Mouse (Mus musculus) G1E-ER4 (cell line): ENCODE results near the gene Pid1. TPM values are rescaled to one million over a fixed set of nuclear protein-coding genes. Genes with fewer than 3 reads are reported as not detected.

ENCODE experiments used
- GATA1 ChIP-seq: IDR thresholded peaks from one replicate; pipeline ENCODE4 v1.8.0; 2012; ENCODE audit warnings: low read length, inconsistent platforms
- polyA plus RNA-seq: library from polyadenylated mRNA; stranded (reverse); fragments of >175 nt; gene quantifications from 2 replicates; pipeline ENCODE4 v1.2.3, GENCODE M21; 2012

The Pid1 gene
- polyA plus RNA-seq, 1 experiment: not detected

DNA sequence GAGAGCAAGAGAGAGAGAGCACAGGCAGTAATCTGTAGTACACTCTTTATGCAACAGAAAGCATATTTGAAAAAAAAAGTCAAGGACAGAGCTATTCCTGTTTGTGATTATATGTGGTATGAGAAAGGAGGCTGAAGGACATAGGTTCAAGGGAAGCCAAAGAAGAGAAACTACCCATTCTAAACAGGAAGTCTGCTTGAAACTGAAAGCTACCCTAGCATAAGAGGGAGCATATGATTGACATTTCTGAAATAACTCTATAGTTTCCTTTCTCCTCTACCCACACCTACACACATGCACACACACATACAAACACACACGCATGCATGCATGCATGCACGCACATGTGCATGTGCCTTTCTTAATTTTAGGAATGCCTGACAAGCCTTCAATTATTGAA, 123.8 kb downstream of the Pid1 start:
- TF ChIP-seq GATA1: no peak

DNA sequence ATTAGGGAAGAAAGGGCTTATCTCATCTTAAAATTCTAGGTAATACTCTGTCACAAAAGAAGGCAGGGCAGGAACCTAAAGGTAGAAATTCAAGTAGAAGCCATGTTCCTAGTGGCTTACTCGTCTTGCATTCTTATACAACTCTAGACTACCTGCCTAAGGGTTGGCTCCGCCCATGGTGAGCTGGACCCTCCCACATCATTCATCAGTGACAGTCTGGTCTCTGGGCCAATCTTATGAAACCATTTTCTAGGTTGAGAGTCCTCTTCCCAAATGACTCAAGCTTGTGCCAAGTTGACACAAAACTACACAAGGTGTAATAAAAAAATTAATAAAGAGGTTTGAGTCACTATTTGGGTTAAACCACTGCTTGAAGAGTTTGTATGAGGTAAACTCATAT, 133.5 kb downstream of the Pid1 start:
- TF ChIP-seq GATA1: no peak

DNA sequence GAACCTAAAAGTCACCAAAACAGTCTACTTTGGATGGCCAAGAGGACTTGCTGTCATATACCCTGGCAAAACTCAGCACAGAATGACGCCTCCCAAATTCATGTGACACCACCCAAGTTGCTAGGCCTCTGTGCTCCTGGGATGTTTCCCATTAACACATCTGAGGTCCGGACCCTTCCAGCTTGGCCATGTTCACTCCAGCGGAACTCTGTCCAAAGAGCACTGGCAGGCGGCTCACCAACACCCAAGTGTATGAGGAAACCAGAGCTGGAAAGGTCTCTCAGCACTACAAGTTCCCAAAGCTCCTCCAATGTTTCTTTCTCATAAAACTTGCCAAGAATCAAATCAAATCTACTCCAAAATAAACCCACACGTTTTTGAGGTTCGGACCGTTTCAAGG, 138.4 kb downstream of the Pid1 start:
- no peak for TF ChIP-seq GATA1

DNA sequence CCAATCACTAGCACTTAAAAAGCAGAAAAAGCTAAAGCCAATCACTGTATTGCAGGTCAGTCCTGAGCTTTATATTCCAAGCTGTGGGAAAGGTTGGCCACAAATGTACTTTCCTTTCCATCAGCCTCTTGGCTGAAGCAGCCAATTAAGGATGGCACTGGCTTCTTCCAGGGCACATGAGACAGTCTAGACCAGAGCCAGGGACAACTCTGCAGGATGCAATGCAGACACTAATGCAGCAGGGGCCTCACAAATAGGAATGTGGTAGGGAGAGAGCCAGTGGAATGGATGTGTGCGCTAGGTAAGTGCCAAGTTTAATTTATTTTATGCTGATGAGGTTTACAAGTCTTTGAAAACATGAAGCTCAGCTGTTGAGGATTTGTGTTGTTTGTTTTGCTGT, 141.9 kb downstream of the Pid1 start:
- TF ChIP-seq GATA1: no peak

DNA sequence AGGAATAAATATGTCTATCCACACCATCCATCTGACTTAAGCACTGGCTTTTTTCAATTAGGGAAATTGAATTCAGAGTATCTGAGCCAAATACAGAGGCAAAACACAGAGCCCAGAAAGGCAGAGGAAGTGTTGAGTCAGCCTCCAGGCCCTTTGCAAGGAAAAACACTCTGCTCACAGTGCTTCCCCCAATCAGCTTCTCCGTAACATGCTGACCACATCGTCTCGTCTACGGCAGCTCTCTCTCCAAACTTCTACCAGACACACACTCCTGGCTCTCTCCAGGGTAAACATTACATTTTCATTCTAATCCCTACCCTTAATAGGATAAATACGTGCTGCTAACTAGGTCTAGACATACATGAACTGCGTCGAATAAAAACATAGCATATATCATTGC, 145.4 kb downstream of the Pid1 start:
- TF ChIP-seq GATA1: no peak

DNA sequence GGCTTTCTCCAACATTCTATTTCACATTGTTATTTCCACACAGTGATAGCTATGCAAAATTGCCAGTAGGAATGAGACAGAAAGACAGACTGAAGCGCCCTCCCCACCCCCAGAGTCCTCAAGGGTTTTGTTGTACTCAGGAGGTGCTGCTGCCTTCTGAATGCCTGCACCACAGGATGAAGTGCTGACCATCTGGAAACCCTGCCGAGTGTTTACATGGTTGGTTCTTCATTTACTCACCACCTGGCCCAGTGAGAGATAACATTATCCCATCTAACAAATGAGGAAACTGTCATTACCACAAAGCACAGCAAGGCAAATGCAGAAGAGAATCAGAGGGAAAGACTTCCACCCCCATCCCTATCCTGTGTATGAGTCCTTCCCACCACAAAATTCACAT, 146.2 kb downstream of the Pid1 start:
- no peak for TF ChIP-seq GATA1

DNA sequence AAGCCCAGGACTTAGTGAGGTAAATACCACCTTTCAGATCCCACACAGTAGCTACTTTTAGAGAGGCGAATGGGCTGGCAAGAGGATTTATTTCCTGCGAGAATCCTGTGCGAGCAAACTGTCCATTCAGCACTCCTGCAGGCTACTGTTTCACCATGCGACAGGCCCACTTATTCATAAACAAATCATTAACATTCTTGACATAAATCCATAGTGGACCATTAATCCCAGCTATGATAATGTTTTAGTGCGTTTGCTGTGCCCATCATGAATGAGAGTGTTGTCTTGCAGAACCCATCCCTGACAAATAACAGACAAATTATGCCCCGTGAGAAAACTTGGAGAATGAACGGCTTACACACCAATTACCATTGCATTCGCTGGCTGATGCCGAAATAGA, 152.5 kb downstream of the Pid1 start:
- TF ChIP-seq GATA1: no peak

DNA sequence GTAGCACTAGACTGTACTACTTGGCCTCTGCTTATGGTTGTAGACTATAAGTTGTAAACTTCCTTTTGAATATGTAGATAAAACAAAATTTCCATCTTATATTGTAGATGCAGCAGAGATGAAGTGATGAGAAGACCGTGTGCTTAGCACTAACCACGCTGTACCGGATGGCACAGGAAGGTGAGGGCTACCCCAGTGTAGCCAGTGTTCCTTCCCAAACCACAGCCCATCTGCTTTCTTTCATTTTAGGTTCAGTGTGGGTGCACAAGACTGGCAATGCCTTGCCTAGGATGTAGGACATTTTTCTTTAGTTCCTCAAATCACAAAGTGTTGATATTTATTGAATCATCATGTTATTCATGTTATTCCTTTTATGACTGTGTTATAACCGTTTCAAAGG, 160.5 kb downstream of the Pid1 start:
- no peak for TF ChIP-seq GATA1

DNA sequence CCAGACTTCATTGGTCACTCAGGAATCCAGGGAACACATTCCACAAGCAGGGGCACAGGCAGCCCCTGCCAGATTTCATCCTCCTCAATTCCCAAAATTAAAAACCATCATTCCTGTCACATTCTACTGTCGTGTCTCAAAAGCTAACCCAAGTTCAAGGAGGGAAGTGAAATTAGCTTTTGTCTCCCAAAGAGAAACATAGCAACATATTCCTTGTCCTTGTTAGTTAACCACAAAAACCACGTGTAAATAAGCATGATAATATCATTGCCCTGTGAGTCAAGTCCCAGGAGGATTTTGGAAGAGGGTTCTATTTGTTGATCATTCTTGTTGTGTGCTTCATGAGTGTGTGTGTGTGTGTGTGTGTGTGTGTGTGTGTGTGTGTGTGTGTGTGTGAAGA, 164.1 kb downstream of the Pid1 start:
- no peak for TF ChIP-seq GATA1

DNA sequence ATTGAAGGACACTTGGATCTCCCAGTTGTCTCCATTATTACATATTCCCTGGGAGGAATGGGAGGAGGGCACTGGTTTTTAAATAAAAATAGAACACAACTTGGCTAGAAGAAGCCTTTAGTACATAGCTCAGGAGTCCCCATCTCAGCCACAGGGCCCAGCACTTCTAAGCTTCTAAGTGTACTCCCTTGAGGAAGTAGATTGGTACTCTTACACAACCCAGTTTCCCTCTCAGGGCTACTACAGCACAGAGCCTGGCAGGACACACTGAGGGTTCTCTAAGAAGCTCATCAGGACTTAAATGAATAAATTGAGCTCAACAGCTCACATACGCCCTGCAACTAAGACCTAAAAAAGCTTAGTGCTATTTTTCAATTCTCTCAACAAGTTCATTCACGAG, 165.1 kb downstream of the Pid1 start:
- TF ChIP-seq GATA1: no peak

DNA sequence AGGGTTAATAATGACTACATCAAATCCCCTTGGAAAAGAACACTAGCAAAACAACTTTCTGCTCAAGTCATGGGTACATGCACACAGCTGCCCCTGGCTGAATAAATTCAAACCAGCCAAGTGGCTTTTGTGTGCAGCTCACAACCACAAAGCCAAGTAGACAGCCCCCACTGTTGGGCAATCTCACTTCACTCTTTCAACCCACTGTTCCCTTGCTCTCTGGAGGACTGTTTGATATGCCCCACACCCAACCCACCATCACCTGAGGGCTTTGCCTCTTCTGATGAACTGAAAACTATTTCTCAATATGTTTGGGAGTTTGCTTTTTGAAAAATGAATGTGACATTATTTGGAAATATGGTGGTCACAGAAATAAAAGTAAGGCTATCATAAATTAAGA, 171.8 kb downstream of the Pid1 start:
- TF ChIP-seq GATA1: no peak

DNA sequence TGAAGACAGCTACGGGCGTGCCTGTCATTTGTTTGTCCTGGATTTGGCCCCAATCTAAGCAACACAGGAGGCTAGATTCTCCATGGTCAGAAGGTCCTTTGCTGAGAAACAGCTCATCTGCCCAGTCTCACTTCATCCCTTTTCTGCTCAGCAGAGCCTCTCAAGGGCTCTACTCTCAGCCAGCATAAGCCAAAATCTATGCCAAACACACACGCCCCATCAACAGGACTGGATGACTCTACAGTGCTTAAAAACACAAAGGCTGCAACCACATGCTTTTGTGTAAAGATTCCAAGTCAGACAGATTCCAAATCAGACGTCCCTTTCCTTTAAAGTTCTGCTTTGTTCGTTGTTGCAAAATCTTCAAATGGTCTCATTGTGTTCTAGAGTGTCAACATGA, 174.5 kb downstream of the Pid1 start:
- no peak for TF ChIP-seq GATA1

DNA sequence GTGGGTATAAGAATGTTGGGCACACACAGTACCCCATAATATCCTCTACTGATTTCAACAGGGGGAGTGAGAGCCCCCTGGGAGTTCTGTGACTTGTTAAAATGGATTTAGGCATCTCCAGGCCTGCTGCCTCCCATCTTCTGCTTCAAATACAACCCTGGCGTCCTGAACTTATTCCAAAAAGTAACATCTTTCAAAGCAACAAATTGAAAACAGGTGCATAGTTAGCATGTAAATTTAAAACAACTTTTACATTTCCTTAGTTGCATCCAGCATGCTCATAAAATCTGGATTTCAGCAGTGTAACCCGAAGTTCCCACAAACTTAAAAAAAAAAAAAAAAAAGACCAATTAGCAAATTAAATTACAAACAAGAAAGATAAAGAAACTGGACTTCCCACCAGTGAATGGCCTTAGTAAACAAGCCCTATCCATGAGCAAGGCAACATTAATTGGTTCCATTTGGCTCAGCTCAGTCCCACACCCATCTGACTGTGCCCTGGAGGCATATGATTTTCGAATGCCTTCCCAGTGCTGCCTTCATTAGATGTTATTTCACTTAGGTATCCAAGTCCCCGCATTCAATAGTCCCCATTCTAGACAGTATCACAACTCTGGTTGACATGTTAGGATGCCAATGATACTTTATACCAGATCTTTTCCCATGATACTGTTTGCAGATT, 177.1 kb downstream of the Pid1 start:
- TF ChIP-seq GATA1: no peak

DNA sequence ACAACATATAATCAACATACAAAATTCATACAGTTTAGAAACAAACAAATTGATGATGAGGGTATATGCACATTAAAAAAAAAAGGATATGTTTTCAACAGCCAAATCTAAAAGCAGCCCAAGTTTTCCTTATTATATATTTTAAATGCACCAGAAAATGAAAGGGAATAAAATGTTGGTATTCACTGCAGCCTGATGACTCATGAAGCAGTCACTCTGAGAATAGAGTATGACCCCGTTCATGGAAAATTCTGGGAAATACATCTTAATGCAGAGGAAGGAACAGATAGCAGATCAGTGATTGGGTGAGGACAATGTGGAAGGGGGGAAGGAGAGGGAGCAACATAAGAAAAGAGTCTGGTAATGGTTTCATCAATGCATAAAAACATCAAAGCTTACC, 186.3 kb downstream of the Pid1 start:
- no peak for TF ChIP-seq GATA1

DNA sequence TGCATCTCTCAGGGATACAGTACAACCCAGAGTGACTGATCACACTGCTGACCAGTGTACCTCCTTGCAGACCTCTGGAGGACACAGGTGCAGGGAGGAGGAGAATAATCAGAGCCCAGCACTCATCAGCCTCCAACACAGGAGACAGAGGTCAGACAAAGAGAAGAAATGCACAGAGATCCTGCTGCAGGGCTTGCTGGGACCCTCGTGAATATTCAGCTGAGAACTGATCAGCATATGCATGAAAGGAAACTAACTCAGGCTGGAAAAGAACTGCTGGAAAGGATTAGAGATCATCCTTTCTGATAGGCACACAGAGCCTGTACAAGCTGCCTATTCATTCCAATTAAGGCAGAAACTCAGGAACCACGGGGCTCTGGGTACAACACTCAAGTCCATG, 186.9 kb downstream of the Pid1 start:
- no peak for TF ChIP-seq GATA1

DNA sequence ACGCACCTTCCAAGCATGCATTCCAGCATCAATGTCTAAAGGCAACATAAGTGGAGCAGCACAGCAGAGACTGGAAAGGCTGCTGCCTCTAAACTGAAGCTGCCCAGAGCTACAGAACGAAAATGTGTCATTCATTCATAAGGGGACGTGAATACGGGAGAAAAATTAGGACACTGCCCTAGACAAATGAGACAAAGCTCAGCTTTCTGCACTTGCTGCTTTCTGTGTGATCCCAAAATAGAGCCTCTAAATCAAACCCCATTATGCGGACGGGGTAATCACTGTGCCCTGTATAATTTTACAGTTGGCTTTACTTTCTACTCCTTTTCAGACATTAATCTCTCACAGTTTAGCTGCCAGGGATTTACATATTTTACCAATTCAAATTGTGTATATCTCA, 191.0 kb downstream of the Pid1 start:
- no peak for TF ChIP-seq GATA1

DNA sequence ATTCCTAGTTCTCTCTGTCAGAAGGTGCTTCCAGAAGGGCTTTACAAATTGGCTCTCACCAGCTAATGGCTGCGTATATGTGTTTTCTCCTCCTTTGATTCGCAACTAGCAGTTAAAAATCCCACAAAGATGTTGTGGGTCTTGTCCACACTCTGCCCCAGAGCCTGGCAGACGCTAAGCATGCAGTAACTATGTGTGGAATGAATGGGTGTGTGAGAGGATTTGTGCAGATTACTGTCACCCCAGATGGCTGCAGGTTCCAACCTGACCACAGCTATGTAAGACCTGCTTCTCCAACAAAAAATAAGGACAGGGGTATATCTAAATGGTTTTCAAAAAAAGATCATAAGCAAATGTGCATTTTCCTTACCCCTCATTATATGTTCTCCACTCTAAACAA, 206.2 kb downstream of the Pid1 start:
- TF ChIP-seq GATA1: no peak

DNA sequence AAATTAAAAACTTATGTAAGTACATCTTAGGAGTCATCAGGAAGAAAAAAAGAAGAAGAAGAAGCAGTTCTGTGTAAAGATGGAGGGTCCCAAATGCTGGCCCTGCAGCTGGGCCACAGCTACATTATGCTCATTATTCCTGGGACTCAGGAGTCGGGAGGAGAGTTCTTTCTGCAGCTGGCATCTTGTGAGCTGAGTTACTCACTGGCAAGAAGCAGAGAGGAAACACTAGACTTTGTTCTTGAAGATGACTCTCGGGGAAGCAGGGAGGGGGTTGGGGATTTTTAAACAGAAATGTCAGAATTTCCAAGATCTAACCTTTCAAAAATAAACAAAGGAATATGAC, 208.4 kb downstream of the Pid1 start:
- no peak for TF ChIP-seq GATA1
